Mouse (Mus musculus) midbrain, embryonic 12.5 days (tissue): ENCODE data around the gene Gda. TPM values are rescaled to one million over a fixed set of nuclear protein-coding genes. Genes with fewer than 3 reads are reported as not detected.

Source experiments
- ATAC-seq: fragments of 200-750 bp; cut with Nextera tagmentation; 2 replicates; pipeline ENCODE4 v1.8.0; 2017; ENCODE audit warnings: low read depth, moderate TSS enrichment, moderate library complexity; ENCODE audit not compliant: low FRiP score
- H3K27ac ChIP-seq: fragments of 300-500 bp; sonication (generic); replicated peaks from 2 replicates; pipeline ENCODE4 v1.5.1; 2016; ENCODE audit warnings: mild to moderate bottlenecking
- H3K27me3 ChIP-seq: fragments of 300-500 bp; sonication (generic); 2 replicates; pipeline ENCODE4 v1.6.1; 2016; ENCODE audit warnings: mild to moderate bottlenecking
- H3K36me3 ChIP-seq: fragments of 300-500 bp; sonication (generic); 2 replicates; pipeline ENCODE4 v1.6.1; 2016
- H3K4me1 ChIP-seq: fragments of 300-500 bp; sonication (generic); 2 replicates; pipeline ENCODE4 v1.6.1; 2016
- H3K4me2 ChIP-seq: fragments of 300-500 bp; sonication (generic); replicated peaks from 2 replicates; pipeline ENCODE4 v1.6.1; 2016; ENCODE audit warnings: mild to moderate bottlenecking, moderate library complexity
- H3K4me3 ChIP-seq: fragments of 300-500 bp; sonication (generic); 2 replicates; pipeline ENCODE4 v1.5.1; 2016; ENCODE audit warnings: mild to moderate bottlenecking
- H3K9ac ChIP-seq: fragments of 300-500 bp; sonication (generic); replicated peaks from 2 replicates; pipeline ENCODE4 v1.6.1; 2016; ENCODE audit warnings: mild to moderate bottlenecking, moderate library complexity
- H3K9me3 ChIP-seq: fragments of 300-500 bp; sonication (generic); 2 replicates; pipeline ENCODE4 v1.6.1; 2016; ENCODE audit warnings: mild to moderate bottlenecking
- WGBS: fragments of 180-500 bp; shearing (Covaris S2); methylation state at CpG from one replicate; pipeline ENCODE4 v1.1.7; 2016; 5-methylcytosine and 5-hydroxymethylcytosine counted together
- polyA plus RNA-seq: library from polyadenylated mRNA; unstranded; fragments of >200 nt; fragmentation: Nextera tagmentation; extraction: Ambion mirVana; gene quantifications from 2 replicates; pipeline ENCODE4 v1.2.1, GENCODE M21; 2016

Gda gene
- polyA plus RNA-seq, 1 experiment from 2014 or later, result not detected

DNA sequence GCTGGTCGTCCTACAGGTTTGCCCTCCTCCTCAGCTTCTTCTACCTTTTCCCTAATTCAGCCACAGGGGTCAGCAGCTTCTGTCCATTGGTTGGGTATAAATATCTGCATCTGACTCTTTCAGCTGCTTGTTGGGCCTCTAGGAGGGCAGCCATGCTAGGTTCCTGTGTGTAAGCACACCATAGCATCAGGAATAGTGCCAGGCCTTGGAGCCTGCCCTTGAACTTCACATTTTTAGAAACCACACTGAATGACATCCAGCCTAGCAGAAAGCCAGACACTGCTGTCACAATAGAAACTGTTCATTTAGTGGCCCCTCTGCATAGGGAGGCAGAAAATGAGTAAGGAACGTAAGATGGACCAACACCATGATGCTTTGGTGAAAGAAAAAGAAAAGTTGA, 8.9 kb upstream of the Gda start:
- no peak overlapping the region for H3K9ac ChIP-seq
- no peaks in the 10 kb centered on the region; the same call in 1 of the 2 replicates for H3K4me1 ChIP-seq
- WGBS, result 92% methylated on average over 2 of the region's 2 CpGs
- no peaks in the 10 kb centered on the region for H3K27me3 ChIP-seq
- H3K27ac ChIP-seq, result no peak overlapping the region
- ATAC-seq, result no peak
- H3K9me3 ChIP-seq, result no peaks in the 10 kb centered on the region
- no peak overlapping the region for H3K4me2 ChIP-seq
- H3K4me3 ChIP-seq, result no peak overlapping the region
- H3K36me3 ChIP-seq, result no peaks in the 10 kb centered on the region

- no peak overlapping the region for H3K4me3 ChIP-seq
- 94% methylated on average over 1 of the region's 1 CpGs for WGBS
- H3K9me3 ChIP-seq, result no peaks in the 10 kb centered on the region
- no peaks in the 10 kb centered on the region; the same call in 1 of the 2 replicates for H3K4me1 ChIP-seq
- no peak overlapping the region for H3K4me2 ChIP-seq
- ATAC-seq, result no peak
- no peak overlapping the region for H3K27ac ChIP-seq
- H3K27me3 ChIP-seq, result no peaks in the 10 kb centered on the region
- H3K9ac ChIP-seq, result no peak overlapping the region
- no peaks in the 10 kb centered on the region for H3K36me3 ChIP-seq
Observed at GRCm38 (mm10) chr19:21481031-21481430, 7.8 kb upstream of the Gda start.

- no peaks in the 10 kb centered on the region; the same call in 1 of the 2 replicates for H3K4me1 ChIP-seq
- no peak overlapping the region for H3K4me2 ChIP-seq
- no peaks in the 10 kb centered on the region for H3K27me3 ChIP-seq
- no peaks in the 10 kb centered on the region for H3K9me3 ChIP-seq
- H3K36me3 ChIP-seq, result no peaks in the 10 kb centered on the region
- H3K4me3 ChIP-seq, result no peak overlapping the region
- WGBS, result 62% methylated on average over 2 of the region's 2 CpGs
- ATAC-seq, result no peak
- no peak overlapping the region for H3K27ac ChIP-seq
- H3K9ac ChIP-seq, result no peak overlapping the region
Observed at GRCm38 (mm10) chr19:21480053-21480419, 6.8 kb upstream of the Gda start.

DNA sequence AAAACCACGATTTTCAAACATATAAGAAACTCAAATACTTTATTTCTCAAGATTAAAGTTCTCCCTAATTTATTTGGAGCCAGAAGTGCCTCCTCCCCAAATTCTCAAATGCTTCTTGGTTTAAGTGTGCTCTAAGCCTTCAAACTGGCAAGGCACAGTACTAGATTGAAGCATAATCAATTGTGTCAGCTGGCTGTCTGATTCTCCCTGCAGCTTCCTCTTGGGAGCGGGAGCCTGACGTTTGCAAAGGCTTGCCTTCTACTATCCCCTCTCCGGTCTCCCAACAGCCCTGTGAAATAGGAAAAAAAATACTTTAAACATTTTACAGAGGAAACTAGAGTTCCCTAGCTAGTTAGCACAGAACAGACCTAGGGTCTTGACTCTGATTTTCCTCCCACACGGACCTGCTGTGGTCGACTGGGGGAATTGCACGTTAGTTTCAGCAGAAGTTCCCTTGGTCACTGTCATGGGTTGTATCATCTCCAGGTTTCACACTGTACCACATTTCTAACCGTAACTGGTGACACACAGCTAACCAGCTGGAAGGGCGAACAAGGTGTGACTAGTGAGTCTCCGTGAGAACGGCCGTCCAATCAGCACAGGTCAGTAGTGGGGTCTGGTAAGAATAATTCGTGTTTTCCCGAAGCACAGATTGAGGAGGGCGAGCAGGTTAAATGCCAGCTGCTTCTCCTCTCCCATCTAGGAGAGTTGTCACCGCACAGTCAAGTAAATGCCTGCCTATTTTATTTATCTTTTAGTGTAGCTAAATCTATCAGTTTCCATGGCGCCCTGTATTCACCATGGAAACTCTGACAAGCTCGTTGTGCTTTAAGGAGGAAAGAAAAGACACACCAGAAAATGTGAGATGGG, 6.2 kb upstream of the Gda start:
- Histone ChIP-seq H3K36me3 (no peaks in the 10 kb centered on the region), H3K4me3 (no peak overlapping the region), H3K9me3 (no peaks in the 10 kb centered on the region), H3K4me1 (no peaks in the 10 kb centered on the region; the same call in 1 of the 2 replicates), H3K27me3 (no peaks in the 10 kb centered on the region), H3K4me2 (no peak overlapping the region), H3K27ac (no peak overlapping the region), H3K9ac (no peak overlapping the region)
- 67% methylated on average over 18 of the region's 18 CpGs for WGBS
- peak; percentile 49; the same call in 1 of the 2 replicates for ATAC-seq

DNA sequence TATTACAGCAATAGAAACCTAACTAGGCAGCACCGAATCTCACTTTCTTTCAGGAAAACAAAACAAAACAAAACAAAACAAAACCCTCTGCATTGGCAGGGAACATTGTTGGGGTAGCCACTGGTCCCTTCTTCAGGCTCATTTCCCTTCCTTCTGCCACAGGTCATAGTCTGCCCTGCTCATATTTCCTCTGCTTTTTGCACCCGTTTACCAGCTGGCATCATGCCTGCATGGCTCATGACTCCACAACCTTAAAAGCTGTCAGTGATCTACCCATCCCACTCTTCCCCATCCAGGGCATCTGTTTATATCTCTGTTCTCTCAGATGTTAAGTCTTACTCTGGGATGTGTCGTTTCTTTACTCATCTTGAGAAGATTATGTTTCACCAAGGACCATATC, 5.3 kb upstream of the Gda start:
- no peaks in the 10 kb centered on the region for H3K9me3 ChIP-seq
- H3K4me2 ChIP-seq, result no peak overlapping the region
- ATAC-seq, result no peak
- no peaks in the 10 kb centered on the region; the same call in 1 of the 2 replicates for H3K4me1 ChIP-seq
- 86% methylated on average over 3 of the region's 3 CpGs for WGBS
- H3K27ac ChIP-seq, result no peak overlapping the region
- no peak overlapping the region for H3K4me3 ChIP-seq
- no peak overlapping the region for H3K9ac ChIP-seq
- no peaks in the 10 kb centered on the region for H3K36me3 ChIP-seq
- no peaks in the 10 kb centered on the region for H3K27me3 ChIP-seq

- Histone ChIP-seq H3K4me1 (no peaks in the 10 kb centered on the region; the same call in 1 of the 2 replicates), H3K27me3 (peaks cover 6% of the 10 kb centered on the region), H3K4me2 (no peak overlapping the region), H3K4me3 (no peak overlapping the region), H3K9ac (no peak overlapping the region), H3K27ac (no peak overlapping the region), H3K9me3 (no peaks in the 10 kb centered on the region), H3K36me3 (no peaks in the 10 kb centered on the region)
- 80% methylated on average over 2 of the region's 2 CpGs for WGBS
- no peak for ATAC-seq
Observed at GRCm38 (mm10) chr19:21477780-21478179, 4.5 kb upstream of the Gda start.

GRCm38 (mm10) chr19:21476782-21477181, 3.5 kb upstream of the Gda start:
- ATAC-seq, result no peak
- H3K4me1 ChIP-seq, result peaks cover 8% of the 10 kb centered on the region
- H3K36me3 ChIP-seq, result no peaks in the 10 kb centered on the region
- 87% methylated on average over 3 of the region's 3 CpGs for WGBS
- H3K9ac ChIP-seq, result no peak overlapping the region
- no peaks in the 10 kb centered on the region for H3K9me3 ChIP-seq
- no peak overlapping the region for H3K4me3 ChIP-seq
- peaks cover 16% of the 10 kb centered on the region for H3K27me3 ChIP-seq
- no peak overlapping the region for H3K4me2 ChIP-seq
- no peak overlapping the region for H3K27ac ChIP-seq

DNA sequence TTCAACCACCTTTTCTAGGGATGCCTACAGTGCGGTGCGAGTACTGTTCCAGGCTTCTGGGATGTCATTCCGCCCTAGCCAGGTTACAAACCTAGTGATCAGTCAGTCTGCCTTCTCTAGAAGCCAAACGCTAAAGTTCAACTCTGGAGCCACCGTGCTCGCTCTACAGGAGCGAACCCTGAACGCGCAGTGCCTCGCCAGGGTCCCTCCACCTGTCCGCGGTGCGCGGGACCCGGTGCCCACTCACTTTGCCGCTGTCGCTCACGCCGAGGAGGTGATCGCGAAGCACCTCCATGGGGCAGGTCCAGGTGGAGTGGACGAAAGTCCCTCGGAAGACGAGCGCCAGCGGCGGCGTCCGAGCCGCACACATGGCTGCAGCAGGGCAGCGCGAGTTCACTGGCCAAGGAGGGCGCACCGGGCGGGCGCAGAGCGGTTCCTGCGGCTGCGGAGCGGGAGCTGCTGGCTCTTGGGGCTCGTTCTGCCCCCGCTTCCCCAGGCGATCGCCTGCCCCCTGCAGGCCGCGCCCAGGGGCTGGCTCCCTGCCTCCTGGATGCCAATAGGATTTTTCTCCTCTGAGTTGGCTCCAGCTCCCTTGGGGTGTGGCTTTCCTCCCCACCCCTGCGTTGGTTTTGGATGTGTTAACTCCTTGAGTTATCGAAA, 994 bp downstream of the Gda start:
- H3K4me3 ChIP-seq, result peak overlapping the region; percentile 47
- no peak overlapping the region for H3K9ac ChIP-seq
- peak overlapping the region; percentile 76 for H3K4me2 ChIP-seq
- ATAC-seq, result peak; percentile 60; the same call in 1 of the 2 replicates
- H3K9me3 ChIP-seq, result no peaks in the 10 kb centered on the region
- WGBS, result 1% methylated on average over 48 of the region's 48 CpGs
- H3K4me1 ChIP-seq, result peaks cover 8% of the 10 kb centered on the region
- no peak overlapping the region for H3K27ac ChIP-seq
- peaks cover 24% of the 10 kb centered on the region for H3K27me3 ChIP-seq
- no peaks in the 10 kb centered on the region for H3K36me3 ChIP-seq

DNA sequence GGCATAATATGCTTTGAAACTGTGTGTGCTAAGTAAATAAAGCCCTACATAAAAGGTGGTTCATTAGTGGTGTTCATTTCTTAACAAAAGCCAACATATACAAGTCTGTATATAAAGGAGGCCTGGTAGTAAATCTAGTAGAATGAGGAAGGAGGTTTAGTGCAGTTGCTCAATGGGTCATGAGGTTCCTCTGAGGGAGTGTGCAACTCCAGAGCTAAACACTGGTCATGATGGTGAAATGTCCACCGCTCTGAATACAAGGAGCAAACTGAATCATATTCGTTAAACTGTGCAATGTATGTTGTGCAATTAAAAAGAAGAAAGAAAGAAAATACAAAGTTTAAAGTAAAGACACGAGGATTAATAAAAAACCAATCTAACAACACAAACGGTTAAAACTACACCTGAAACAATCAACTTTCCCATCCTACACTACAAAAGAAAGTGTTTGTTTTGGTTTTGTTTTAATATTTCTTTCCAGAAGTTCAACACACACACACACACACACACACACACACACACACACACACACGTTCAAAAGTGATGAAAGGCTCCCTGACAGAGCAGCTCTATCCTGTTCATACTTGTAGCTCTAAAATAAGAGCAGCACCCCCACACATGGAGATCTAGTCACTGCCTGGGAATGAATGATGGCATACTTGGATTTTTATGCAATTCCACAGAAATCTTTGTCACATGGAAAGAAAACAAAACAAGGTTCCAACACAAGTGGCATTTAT, 11.9 kb downstream of the Gda start:
- Histone ChIP-seq H3K4me2 (no peak overlapping the region), H3K9ac (no peak overlapping the region), H3K4me3 (no peak overlapping the region), H3K4me1 (no peaks in the 10 kb centered on the region), H3K27ac (no peak overlapping the region), H3K36me3 (no peaks in the 10 kb centered on the region), H3K27me3 (no peaks in the 10 kb centered on the region), H3K9me3 (no peaks in the 10 kb centered on the region)
- ATAC-seq, result no peak
- WGBS, result 84% methylated on average over 5 of the region's 5 CpGs

DNA sequence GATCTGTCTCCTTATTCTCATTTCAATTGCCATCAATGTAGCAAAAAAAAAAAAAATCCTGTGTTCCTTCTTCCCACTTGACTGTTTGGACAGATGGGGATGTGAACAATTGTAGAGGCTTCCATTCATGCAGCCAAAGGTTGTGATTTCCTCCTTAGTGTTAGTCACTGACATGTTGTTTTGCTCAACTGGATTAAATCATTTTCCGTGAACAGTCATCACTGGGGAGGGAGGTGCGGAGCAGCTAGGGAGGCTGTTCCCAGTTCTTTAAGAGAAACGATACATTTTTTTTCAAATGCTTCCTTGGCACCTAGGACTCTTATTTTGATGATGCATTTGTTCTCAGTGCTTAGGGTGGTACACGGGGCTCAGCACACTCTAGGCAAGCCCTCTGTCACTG, 15.8 kb downstream of the Gda start:
- H3K27ac ChIP-seq, result no peak overlapping the region
- no peak for ATAC-seq
- WGBS, result 87% methylated on average over 4 of the region's 4 CpGs
- no peaks in the 10 kb centered on the region for H3K36me3 ChIP-seq
- H3K9ac ChIP-seq, result no peak overlapping the region
- no peaks in the 10 kb centered on the region for H3K27me3 ChIP-seq
- no peaks in the 10 kb centered on the region for H3K9me3 ChIP-seq
- no peak overlapping the region for H3K4me2 ChIP-seq
- no peaks in the 10 kb centered on the region for H3K4me1 ChIP-seq
- no peak overlapping the region for H3K4me3 ChIP-seq

- Histone ChIP-seq H3K27me3 (no peaks in the 10 kb centered on the region), H3K36me3 (no peaks in the 10 kb centered on the region), H3K9ac (no peak overlapping the region), H3K9me3 (no peaks in the 10 kb centered on the region), H3K27ac (no peak overlapping the region), H3K4me2 (no peak overlapping the region), H3K4me1 (no peaks in the 10 kb centered on the region), H3K4me3 (no peak overlapping the region)
- ATAC-seq, result no peak
- 82% methylated on average over 3 of the region's 3 CpGs for WGBS
Observed at GRCm38 (mm10) chr19:21441787-21442186, 31.5 kb downstream of the Gda start.

GRCm38 (mm10) chr19:21440841-21441240, 32.4 kb downstream of the Gda start:
- Histone ChIP-seq H3K36me3 (no peaks in the 10 kb centered on the region), H3K27me3 (no peaks in the 10 kb centered on the region), H3K9ac (no peak overlapping the region), H3K9me3 (no peaks in the 10 kb centered on the region), H3K4me3 (no peak overlapping the region), H3K27ac (no peak overlapping the region), H3K4me1 (no peaks in the 10 kb centered on the region), H3K4me2 (no peak overlapping the region)
- ATAC-seq, result no peak
- WGBS, result 88% methylated on average over 6 of the region's 6 CpGs
